Mouse (Mus musculus): ENCODE results near the gene Naa40. TPM values are rescaled to one million over a fixed set of nuclear protein-coding genes. Genes with fewer than 3 reads are reported as not detected.

Naa40 gene
- total RNA-seq, 2 experiments from 2014 or later: 12.5 to 15.9 TPM

DNA sequence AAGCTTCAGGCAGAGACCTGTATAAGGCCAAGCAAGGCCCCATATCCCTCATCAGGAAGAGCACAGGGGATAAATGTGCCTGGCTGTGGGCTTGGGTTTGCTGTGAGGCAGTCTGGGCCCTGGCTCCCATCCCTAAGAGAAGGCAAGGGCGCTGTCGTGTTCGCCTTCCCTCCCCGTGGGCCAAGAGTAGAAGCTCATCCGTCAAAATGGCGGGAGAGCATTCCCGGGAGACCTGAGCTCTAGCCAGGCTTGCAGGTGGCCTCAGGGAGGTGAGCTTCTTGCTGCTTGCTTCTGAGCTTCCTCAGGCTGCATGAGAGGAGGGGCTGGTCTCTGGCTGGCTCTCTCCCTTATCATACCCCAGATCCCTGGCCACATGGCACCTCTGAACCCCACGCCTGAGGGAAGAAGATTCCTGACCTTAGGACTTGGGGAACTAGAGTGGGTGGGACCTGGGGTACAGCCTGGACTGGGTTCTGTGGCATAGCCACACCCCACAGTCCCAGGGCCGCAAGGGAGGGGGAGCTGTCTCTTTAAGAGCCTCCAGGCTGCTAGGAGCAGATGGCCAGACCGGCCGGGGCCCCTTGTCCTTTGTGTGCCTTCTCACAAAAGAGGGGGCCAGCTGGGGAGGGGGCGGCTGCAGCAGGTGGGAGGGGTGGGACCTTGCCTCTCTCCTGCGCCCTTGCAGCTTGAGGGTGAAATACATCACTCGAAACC is 24.7 kb upstream of the Naa40 start:
- DNase-seq: no peak

DNA sequence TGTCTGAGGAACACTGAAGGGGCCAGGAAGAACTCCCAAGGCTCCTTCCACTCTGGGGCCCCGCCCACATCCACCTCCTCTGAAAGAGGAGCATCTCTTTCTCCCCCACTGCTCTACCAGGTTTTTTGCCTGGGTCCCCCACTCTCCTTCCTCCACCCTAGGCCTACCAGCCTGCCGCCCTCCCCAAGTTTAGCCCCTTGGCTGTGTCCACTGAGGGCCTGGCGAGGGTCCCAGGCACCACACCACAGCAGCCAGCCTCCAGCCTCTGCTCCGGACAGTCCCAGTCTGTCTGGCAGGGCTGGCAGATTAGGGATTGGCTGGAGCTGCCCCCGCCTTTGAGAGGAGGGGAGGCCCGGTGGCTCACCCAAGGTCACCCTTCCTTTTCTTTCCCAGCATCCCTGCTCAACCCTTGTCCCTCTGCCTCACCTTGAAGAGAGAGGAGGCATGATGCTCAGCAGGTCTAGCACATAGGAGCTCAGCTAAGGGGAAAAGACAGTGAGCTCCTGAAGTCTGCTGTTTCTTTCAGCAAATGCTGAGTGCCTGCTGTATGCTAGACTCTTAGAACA is 23.9 kb upstream of the Naa40 start:
- peak; percentile 57 for DNase-seq

DNA sequence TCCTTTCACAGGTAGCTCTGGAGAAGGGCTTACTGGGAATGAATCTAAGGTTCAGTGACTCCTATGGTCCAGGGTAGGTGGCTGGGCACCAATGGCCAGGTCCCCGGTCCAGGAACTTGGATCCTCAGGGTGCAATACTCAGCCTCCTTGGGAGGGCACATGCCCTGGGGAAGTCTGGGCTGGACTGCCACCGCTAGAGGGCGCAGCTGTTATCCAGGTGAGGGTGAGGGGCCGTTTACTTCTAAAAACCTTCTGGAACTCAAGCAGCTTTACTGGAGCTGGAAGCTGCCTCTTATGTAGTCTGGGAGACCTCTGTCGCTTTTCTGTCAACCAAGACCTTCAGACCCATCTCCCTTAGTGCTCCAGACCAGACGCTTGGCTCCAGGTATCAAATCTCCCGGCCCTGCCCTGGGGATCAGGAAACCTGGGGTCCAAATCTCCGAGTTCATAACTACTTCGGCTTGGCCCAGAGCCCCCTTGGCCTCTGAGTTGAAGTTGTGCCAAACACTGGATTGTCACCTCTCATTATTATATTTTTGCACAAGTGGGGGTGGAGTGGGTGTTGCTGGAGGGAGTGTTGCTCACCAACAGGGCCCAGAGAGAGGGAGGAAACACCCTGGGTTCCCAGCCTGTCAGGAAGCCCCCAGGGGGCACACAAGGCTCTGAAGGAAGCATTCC is 23.2 kb upstream of the Naa40 start:
- peak; percentile 90 for DNase-seq

DNA sequence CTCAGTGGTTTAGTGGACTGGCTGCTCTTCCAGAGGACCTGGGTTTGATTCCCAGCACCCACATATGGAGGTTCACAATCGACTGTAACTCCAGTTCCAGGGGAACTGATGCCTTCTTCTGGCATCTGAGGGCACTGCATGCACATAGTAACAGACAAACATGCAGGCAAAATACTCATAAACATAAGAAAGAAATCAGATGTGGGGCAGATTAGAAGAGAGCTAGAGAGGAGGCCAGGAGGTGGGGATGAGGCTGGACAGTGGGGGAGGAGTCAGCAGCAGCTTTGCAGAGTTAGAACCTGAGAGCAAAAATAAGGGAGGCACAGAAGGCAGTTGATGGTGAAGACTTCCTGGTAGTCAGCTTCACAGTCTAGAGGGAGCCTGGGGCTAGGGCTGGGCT is 21.6 kb upstream of the Naa40 start:
- no peak for DNase-seq

DNA sequence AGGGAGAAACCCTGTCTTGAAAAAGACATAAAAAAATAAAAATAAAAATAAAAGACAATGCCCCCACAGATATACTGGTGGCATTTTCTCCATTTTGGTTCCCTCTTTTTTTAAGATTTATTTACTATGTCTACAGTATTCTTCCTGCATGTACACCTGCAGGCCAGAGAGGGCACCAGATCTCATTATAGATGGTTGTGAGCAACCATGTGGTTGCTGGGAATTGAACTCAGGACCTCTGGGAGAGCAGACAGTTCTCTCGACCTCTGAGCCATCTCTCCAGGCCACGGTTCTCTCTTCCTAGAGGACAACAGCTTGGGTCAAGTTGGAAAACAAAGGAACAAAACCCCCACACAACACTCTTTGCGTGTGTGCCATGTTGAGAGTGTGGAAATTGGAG is 21.0 kb upstream of the Naa40 start:
- no peak for DNase-seq

DNA sequence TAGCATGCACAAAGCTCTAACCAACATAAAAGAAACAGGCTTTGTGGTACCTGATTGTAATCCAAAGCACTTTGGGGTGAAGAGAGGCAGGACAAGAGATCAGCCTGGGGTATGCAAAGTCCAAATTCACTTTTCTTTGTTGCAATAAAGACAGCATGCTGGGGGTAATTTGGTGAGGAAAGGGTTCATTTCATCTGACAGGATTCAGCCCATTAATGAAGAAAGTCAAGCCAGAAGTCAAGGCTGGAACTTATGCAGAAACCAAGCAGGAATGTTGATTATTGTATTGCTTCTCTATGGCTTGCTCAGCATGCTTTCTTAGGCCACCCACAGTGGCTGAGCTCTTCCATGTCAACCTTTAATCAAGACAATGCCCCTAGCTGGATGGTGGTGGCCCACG is 20.5 kb upstream of the Naa40 start:
- no peak for DNase-seq

DNA sequence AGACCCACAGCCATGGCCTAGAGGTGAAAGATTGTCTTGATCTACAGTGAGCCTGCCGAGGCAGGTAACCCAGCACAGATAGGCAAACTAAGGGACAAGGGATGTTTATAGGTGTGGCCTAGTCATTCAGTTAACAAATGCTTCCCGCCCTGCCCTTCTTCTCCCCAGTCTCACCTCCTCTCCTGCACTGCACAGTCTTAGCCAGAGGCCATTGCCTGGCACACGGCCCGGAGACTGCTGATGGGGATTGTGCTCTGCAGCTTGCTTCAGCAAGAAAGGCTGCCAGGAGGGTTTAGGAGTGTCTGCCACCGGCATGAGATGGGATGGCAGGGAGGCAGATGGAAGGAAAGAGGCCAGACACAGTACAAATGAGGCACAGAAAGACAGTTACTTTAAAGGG is 16.9 kb upstream of the Naa40 start:
- peak; percentile 50 for DNase-seq

DNA sequence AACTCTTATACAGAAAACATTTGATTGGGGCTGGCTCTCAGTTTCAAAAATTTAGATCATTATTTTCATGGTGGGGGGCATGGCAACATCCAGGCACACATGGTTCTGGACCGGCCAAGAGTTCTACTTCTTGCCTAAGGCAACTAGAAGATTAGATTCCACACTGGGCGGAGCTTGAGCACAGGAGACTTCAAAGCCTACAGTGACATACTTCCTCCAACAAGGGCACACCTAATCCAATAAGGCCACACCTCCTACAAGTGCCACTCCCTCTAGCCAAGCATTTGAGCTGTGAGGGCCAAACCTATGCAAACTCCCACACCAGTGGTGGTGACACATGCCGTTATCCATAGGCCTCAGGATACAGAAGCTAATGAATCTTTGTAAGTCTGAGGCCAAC is 5.0 kb upstream of the Naa40 start:
- no peak for DNase-seq

DNA sequence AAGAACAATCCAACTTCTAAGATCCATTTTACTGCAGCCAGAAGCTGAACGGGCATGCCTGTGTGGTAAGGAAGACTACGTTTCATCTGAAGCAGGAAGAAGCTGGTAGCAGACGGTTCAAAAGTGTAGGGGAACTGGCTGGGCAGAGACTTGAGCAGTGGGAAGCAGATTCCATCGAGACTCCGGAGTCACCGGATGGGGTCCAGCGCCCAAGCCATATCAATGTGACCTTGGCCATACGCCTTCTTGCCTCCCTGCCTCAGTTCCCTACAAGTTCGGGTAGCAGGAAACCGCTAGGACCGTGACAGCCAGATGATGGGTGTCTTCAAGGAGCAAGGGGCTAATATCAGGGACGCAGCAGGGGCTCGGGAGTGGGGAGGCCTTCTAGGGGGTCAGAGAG is 692 bp downstream of the Naa40 start:
- no peak for DNase-seq

DNA sequence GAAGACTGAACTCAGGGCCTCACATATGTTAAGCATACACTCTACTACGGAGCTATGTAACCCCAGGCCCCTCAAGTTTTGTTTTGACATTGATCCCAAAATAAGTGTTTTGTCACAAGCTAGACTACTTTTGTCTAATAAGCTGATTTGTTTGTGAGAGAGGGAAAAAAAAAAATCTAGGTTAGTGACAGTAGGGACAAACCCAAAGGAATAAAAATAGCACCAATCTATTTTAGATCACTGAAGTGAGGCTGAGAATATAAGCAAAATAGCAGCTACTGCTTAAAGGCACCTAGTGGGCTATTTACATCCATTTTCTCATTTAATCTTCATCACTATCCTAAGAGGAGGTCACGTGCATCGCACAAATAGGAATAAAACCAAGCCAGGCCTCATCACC is 1.4 kb downstream of the Naa40 start:
- DNase-seq: no peak

DNA sequence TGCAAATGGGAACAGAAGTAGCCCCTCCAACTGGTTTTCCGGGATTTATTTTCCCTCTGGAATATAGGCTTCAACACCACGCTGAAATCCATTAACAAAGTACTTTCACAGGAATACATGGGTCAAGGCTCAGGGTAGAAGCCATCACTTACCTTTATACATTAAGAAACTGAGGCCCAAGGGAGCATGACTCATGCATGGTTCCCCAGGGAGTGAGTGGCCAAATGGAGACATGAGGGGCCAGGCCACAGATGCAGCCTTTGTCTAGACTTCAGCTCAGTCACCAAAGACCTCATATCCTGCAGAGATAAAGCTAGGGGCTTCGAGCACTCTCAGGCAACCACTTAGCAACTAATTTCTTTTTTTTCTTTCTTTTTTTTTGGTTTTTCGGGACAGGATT is 4.2 kb downstream of the Naa40 start:
- DNase-seq: no peak

DNA sequence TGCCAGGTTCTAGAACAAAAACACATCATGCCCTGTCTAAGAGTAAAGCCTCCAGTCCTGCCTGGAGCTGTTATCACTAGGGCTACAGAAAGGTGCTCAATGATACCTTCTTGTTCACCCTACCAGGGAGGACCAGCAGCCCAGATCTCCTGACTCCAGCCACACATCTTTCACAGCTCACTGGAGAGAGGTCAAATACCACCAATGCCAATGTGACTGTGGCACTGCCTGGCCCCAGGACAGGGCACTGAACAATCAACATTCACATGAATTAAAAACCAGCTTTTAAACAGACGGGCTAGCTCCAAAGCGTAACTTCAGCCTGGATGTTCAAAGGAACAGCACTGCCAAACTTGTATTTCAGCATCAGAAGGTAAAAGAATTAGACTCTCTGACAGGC is 5.0 kb downstream of the Naa40 start:
- DNase-seq: no peak

DNA sequence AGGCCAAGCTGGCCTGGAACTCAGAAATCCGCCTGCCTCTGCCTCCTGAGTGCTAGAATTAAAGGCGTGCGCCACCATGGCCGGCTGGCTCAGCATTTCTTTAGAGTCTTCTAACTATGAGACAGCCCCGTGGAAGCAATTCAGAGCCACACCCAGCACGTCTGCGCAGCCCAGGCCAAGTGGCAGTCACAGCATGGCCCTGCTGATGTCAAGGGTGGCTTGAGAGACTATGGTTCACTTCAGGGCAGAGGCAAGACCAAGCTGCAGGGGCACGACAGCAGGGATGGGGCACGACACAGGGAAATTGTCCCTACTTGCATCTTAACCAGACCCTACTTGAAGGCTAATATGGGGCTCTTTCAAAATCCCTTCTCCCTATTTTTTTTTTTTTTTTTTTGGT is 5.5 kb downstream of the Naa40 start:
- DNase-seq: no peak

DNA sequence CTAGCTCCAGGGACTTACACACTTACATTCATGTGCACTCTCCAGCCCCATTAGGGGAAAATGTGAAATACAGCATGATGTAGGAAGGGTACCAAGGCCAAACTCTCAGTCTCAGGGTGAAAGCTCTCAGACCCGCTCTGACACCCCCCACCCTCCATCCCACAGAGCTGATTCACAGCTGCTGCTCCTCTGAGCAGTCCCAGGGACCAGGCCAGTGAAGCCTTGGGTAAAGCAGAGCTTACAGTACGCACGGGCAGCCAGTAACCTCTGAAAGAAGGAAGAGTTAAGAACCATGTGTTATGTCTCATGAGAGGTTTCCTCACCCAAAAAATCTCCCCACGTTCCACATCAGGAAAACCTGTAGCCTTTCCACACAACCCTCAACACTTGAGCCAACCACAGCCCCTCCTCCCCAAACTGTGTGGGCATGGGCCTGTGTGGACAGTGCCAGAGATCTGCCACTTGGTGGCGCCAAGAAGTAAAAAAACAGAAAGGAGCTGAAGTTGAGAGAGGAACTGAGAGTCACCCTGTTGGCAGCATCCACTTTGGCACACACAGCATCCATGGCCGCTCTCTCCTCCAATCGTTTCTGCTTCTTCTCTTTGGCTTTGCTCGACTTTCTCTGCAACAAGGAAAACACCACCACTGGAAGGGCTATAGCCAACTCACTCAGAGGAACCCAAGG is 6.3 kb downstream of the Naa40 start:
- DNase-seq: peak; percentile 65

DNA sequence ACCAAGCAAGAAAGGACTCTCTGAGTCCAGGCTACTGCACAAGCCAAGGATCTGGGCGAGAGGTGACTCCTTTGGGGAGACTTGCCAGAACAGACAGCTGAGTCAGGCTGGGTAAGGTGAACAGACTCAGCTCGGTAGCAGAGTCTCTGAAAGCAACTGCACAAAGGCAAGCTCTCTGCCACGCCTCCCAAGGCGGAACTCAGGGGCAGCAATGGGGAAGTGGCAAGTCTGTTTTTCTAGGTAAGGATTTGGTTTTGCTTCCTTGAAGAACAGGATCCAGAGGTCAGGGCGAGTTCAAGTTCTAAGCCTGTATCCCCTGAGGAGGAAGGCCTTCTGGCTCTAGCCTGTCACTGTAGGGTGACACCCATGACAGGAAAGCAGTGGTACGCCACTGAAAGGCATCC is 14.5 kb downstream of the Naa40 start:
- DNase-seq: no peak

DNA sequence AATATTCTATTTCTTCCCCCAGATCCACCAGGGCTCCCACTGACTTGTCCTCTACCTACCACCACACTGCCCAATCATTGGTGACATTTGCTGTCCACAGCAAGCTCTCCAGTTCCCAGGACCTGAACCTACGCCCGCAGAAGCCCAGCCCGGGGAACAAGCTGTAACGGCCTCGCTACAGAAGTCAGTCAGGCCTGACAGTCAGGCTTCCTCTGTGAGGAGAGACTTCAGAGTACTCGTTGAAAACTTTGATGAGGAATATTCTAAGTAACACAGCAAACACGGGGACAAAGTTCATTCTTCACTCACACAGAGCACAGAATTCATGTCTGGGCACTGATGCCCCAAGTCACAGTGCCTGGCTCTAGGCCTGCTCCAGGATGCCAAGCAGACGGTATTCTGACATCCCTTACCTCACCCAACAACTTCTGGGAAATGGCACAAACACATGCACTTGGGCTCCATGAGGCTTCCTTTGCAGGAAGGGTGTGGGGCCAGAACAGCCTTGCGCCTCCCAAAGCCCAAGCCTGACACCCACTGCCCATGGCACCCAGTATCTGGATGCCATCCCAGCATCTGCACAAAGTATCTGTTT is 15.8 kb downstream of the Naa40 start:
- DNase-seq: no peak

DNA sequence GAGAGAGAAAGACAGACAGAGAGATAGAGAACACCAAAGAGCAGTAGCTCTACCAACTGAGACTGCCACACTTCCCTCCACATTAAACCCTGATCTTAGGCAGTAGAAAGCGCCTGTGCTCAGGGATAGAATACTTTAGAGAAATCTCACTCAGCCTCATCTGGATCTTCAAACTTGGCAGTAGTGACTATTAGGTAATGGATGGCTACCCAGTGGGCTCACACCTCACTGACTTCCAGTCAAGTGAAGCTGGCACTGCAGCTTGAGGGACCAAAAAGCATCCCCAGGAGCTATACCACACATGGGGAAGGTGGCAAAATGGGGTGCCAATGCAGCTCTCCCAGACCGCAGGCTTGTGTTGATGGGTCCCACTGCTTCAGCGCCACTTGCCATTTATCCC is 16.7 kb downstream of the Naa40 start:
- no peak for DNase-seq

DNA sequence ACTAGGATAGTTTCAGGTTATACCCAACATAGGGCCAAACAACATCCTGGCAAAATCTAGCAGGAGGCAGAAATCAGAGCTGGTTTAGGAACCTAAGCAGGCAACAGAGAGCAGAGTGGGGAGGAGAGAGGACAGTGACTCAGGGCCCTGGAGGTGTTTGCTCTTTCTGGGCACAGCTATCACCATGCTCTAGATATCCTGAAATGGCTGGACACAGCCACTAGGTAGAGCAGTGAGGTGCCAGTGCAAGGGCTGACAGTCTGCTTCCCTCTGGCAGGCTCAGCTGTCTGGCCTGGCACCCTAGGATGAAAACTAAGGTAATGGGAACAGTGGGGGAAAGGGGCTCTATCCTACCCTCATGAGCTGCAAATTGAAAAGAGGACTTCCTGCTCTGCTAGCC is 17.5 kb downstream of the Naa40 start:
- no peak for DNase-seq

DNA sequence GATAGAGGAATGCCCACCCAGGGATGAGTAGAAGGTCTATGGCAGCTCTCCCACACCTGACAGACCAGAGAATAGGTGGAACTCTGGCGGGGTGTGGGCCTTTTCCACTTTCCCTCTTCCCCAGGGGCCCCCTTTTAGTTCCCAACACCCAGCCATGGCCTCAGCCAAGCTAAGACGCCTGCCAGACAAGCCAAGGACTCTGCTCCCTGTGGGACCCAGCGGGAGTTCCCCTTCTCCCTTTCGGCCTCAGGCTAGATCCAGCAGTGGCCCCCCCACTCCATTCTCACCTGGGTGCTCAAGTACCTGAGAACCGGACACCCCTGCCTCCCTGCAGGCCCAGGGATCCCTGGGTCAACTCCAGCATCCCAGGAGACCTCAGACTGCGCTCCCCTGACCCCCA is 18.8 kb downstream of the Naa40 start:
- no peak for DNase-seq

DNA sequence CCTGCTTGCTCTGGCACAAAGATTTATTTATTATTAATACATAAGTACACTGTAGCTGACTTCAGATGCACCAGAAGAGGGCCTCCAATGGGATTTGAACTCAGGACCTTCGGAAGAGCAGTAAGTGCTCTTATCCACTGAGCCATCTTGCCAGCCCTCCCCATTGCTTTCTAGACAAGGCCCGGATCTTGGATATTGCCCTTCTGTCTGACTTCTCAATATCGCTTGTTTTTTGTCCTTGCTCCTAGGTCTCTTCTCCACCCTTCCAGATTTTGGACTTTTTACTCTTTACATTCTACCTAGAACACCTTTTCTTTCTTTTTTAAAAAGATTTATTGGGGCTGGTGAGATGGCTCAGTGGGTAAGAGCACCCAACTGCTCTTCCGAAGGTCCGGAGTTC is 22.2 kb downstream of the Naa40 start:
- no peak for DNase-seq

DNA sequence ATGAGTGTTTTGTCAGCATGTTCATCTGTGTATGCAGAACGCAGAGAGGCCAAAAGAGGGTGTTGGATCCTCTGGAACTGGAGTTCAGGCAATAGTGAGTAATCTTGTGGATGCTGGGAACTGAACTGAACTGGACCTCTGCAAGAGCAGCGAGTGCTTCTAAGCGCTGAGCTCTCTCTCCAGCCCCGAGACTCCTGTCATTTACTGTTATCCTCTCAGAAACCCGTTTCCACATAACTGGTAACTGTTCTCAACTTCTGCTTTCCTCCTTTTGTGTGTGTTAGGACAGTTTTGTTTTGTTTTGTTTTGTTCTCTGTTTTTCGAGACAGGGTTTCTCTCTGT is 23.1 kb downstream of the Naa40 start:
- no peak for DNase-seq

DNA sequence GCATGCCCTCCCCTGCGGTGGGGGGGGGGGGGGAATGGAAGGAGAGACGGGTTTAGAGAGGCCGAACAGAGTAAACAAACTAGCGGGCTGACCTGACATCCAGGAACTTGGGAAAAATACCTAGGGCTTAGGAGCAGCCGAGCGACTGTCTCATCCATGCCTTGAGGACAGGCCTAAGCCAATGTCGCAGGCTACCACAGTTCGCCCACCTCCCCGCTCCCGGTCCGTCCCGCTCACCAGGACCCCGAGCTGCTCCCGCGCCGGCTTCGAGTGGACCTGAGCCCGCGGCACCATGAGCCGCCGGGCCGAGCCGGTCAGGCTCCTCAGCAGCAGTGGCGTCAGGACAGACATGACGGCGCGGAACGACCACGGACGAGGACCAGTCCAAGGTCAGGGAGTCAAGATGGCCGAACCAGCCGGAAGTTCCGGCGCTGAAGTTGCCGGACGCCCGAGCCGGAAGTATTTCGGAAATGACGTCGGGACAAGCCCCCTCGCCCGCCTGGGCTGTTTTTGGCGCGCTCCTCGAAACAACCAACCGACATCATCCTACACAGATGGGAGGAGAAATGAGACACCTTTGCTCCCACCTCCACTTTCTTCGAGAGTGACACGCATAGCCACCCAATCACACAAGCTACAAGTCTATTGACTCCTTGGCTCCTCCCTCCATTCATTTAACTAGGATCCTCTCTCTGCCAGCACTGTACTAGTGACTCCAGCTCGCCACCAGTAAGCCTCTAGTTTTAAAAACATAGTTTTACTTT is 23.6 kb downstream of the Naa40 start, which contains the start of gene Cox8a:
Gene Cox8a, minus strand, starts transcription at position 455 of the 764 bp plus-strand sequence.
- peak; percentile 92 for DNase-seq
